Mouse (Mus musculus): ENCODE measurements around the gene Clic4.

DNA sequence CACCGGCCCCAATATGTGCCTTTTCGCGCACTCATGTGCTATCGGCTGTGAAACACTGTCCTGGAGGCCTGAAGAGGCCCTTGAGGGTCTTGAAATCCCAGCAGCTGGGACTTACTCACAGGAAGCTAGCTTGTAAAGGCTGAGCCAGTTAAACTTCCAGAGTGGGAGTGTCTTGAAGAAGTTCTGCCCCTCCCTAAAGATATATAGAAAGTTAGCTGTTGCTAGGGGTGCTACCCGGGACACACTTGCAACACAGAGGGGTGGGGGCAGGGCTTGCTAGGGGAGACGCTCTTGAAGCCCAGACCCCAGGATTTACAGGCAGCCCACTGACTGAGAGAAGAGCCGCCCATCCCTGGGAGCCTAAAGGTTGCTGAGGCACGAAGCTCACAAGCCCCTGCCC lies 12.8 kb upstream of the Clic4 start:
- TF ChIP-seq CTCF (IDR thresholded peaks at IDR 0.05) = no peak
- no peak for TF ChIP-seq POLR2A (IDR thresholded peaks at IDR 0.05; ENCODE audit: insufficient read depth, low read depth, low read length)
- TF ChIP-seq EP300 (IDR thresholded peaks at IDR 0.05; ENCODE audit: insufficient read depth, low read depth, low read length) = no peak
